Mouse (Mus musculus) heart, embryonic 10.5 days (tissue): ENCODE measurements around the gene Sirt5. TPM values are rescaled to one million over a fixed set of nuclear protein-coding genes. Genes with fewer than 3 reads are reported as not detected.

Source experiments
- DNase-seq: peaks from one replicate; pipeline ENCODE4 v3.0.0-alpha.2; 2017; ENCODE audit warnings: low spot score
- H3K27ac ChIP-seq: fragments of 300-500 bp; sonication (generic); 2 replicates; pipeline ENCODE4 v1.5.1; 2016; ENCODE audit warnings: mild to moderate bottlenecking
- H3K27me3 ChIP-seq: fragments of 300-500 bp; sonication (generic); 2 replicates; pipeline ENCODE4 v1.6.1; 2016; ENCODE audit warnings: mild to moderate bottlenecking; ENCODE audit not compliant: poor library complexity, insufficient read depth, severe bottlenecking
- H3K36me3 ChIP-seq: fragments of 300-500 bp; sonication (generic); 2 replicates; pipeline ENCODE4 v1.6.1; 2016; ENCODE audit warnings: mild to moderate bottlenecking, moderate library complexity
- H3K4me1 ChIP-seq: fragments of 300-500 bp; sonication (generic); 2 replicates; pipeline ENCODE4 v1.6.1; 2016; ENCODE audit warnings: mild to moderate bottlenecking
- H3K4me3 ChIP-seq: fragments of 300-500 bp; sonication (generic); 2 replicates; pipeline ENCODE4 v1.5.1; 2016; ENCODE audit warnings: mild to moderate bottlenecking, moderate library complexity
- H3K9me3 ChIP-seq: fragments of 300-500 bp; sonication (generic); 2 replicates; pipeline ENCODE4 v1.6.1; 2016; ENCODE audit warnings: mild to moderate bottlenecking, moderate library complexity
- WGBS: fragments of 180-500 bp; shearing (Covaris S2); methylation state at CpG from one replicate; pipeline ENCODE4 v1.1.7; 2016; 5-methylcytosine and 5-hydroxymethylcytosine counted together
- polyA plus RNA-seq: library from polyadenylated mRNA; unstranded; fragments of >200 nt; fragmentation: Nextera tagmentation; extraction: Ambion mirVana; gene quantifications from 2 replicates; pipeline ENCODE4 v1.2.1, GENCODE M21; 2016

Sirt5 gene
- polyA plus RNA-seq, 1 experiment from 2014 or later = 22.1 TPM

DNA sequence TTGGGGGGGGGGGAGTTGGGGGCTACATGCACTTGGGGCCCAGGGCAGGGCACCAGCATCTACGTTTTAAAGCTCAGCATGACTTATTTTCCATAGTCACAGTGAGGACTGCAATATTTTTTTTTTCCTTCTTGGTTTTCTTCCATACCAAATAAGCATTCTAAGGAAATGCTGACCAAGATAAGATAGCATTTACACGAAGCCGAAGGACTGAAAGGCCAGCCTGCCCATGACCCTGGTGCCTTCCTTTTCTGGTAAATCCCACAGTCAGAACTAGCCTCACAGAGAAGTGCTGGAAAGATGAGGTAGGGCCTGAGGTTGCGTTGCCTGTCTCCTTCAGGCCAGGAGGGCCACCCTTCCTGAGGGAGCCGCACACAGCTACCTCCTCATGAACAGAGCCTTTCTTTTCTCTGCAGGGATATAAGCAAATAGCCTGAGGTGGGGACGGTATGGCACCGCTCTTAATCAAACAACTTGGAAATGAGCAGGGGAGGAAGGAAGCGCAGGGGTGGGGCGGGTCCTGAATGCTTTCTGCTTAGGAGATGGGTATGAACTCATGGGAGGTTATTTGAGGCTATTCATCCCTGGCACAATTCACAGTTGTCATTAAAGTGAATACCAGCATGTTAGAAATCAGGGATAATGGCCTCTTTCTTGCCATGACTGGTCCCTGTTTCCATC, 14.7 kb upstream of the Sirt5 start:
- Histone ChIP-seq H3K36me3 (no peaks in the 10 kb centered on the region), H3K4me3 (no peak overlapping the region), H3K4me1 (peaks cover 21% of the 10 kb centered on the region; the same call in 1 of the 2 replicates), H3K9me3 (no peaks in the 10 kb centered on the region), H3K27me3 (no peaks in the 10 kb centered on the region), H3K27ac (peak overlapping the region; percentile 38; the same call in 1 of the 2 replicates)
- no peak for DNase-seq
- WGBS = 53% methylated on average over 9 of the region's 9 CpGs

DNA sequence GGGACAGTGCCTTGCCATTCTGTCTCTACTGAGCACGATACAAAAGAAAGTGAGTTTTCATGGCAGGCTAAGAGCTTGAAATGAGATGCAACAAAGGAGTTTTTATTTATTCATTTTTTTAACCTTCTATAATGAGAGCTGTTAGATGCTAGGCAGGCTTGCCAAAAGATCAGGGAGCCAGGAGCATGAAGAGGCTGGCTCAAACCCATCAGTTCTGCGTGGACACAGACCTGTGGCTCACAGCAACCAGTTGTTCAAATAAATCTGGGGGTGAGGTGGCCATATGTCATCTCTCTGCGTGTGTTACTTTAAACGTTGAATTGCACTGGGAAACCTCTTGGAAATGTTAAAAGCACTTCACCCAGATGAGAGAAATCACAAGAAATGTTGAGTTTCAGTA, 11.9 kb upstream of the Sirt5 start:
- 78% methylated on average over 4 of the region's 4 CpGs for WGBS
- no peak for DNase-seq
- no peaks in the 10 kb centered on the region for H3K27me3 ChIP-seq
- H3K4me3 ChIP-seq = no peak overlapping the region
- H3K36me3 ChIP-seq = no peaks in the 10 kb centered on the region
- H3K27ac ChIP-seq = no peak overlapping the region
- H3K4me1 ChIP-seq = peaks cover 24% of the 10 kb centered on the region; the same call in 1 of the 2 replicates
- no peaks in the 10 kb centered on the region for H3K9me3 ChIP-seq

DNA sequence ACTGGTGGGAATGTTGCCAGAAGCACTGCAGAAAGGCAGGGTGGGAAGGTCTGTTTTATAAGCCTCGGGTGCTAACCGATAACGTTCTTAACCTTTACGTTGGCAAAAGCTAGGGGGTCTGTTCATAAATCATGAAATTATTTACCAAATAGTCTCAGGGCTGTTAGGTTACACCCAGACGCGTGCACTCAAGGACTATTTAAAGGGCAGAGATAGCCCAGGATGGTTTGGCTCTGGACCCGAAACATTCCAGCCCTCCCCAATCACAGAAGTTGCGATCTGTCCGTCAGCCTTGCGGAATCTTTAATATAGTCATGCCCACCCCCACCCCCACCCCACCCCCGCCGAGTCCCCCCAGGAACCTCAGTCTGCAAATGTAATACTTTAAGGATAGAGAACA, 10.9 kb upstream of the Sirt5 start:
- Histone ChIP-seq H3K9me3 (no peaks in the 10 kb centered on the region), H3K4me1 (peaks cover 20% of the 10 kb centered on the region; the same call in 1 of the 2 replicates), H3K27me3 (no peaks in the 10 kb centered on the region), H3K4me3 (no peak overlapping the region), H3K27ac (no peak overlapping the region), H3K36me3 (no peaks in the 10 kb centered on the region)
- WGBS = 64% methylated on average over 12 of the region's 12 CpGs
- DNase-seq = no peak

DNA sequence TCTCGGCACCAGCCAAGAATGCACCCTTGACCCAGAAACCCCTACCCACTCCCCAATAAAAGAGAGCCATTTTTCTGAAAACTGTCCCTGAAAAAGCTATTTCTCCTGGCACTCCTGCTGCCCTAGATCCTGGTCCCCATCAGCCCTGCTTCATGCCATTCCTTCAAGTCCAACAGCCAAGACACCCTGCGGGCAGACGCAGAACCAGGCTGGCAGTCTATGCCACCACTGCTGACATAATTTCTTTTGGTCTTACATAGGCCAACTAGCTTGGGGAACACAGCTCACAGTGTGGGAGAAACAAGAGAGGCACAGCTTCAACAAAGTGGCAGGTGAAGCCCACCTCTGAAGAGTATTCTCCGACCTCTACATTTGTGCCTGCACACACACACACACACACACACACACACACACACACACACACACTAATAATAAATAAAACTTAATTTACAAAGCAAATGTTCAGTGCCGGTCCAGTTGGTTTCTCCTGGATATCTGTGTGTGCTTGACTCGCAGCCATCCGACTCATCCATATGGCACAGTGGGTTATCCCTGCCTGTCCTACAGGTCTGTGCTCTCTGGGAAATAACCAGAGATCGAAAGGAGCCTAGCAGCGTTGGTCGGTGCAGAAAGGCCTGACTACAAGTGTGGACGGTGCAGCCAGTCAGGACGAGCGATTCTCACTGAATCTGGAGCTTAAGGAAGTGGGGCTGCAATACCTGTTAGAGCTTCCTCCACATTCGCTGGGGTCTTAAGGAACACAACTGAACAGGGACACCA, 8.8 kb upstream of the Sirt5 start:
- Histone ChIP-seq H3K4me1 (peaks cover 15% of the 10 kb centered on the region; the same call in 1 of the 2 replicates), H3K27me3 (no peaks in the 10 kb centered on the region), H3K9me3 (no peaks in the 10 kb centered on the region), H3K36me3 (no peaks in the 10 kb centered on the region), H3K4me3 (no peak overlapping the region), H3K27ac (no peak overlapping the region)
- 85% methylated on average over 14 of the region's 14 CpGs for WGBS
- no peak for DNase-seq

DNA sequence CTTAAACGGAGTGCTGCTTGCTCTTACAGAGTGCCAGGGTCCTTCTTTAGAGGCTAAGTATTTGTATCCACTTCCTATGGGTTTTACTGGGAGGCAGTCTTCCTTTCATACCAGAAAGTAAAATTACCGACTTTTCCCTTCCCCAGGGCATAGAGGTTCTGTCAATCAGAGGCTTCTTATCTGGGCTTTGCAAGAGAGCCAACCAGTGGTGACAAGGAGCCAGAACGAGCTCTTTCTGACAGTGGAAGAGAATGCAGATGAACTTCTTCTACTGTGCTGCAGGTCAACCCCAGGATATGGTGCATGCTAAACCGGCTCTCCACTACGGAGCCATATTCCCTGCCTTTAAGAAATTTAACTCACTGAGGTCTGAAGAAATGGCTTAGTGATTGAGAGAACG, 4.8 kb upstream of the Sirt5 start:
- Histone ChIP-seq H3K4me1 (peaks cover 17% of the 10 kb centered on the region), H3K27me3 (no peaks in the 10 kb centered on the region), H3K9me3 (no peaks in the 10 kb centered on the region), H3K4me3 (no peak overlapping the region), H3K27ac (no peak overlapping the region), H3K36me3 (no peaks in the 10 kb centered on the region)
- no peak for DNase-seq
- WGBS = 50% methylated on average over 6 of the region's 6 CpGs

DNA sequence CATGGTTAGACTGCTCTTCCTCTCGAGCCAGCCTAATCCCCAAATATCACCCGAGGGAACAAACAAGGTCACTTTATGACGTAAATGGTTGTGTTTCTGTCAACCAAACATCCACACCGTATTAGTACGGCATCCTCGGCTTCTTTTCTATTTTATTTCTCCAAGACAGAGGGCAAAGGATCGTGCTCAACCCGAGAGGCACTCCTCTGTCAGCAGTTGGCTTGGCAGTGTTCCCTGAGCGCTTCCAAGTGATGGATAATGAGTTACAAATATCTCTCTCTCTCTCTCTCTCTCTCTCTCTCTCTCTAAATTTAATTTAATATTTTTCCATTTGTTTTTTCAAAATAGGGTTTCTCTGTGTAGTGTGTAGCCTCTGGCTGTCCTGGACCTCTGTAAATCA, 2.9 kb upstream of the Sirt5 start:
- no peak overlapping the region for H3K27ac ChIP-seq
- no peaks in the 10 kb centered on the region for H3K36me3 ChIP-seq
- H3K4me1 ChIP-seq = peaks cover 18% of the 10 kb centered on the region
- 80% methylated on average over 9 of the region's 9 CpGs for WGBS
- no peak overlapping the region for H3K4me3 ChIP-seq
- no peaks in the 10 kb centered on the region for H3K9me3 ChIP-seq
- DNase-seq = no peak
- H3K27me3 ChIP-seq = no peaks in the 10 kb centered on the region

DNA sequence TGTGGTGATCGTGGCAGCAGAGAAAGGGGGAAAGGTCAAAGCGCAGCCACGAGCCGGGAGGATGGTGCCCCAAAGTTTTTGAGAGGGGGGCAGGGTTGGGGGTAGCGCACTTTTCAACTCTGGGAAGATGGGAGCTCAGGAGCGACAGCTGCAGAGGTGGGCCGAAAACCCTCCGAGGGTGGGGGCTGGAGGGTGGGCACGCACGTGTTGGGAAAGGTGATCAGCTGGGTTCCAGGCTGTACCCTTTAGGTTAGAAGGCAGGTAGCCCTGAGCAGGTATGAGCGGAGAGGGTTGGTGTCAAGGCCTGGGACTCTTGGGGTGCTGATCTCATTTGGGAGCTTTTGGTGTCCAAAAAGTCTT, 509 bp downstream of the Sirt5 start:
- H3K4me1 ChIP-seq = peaks cover 13% of the 10 kb centered on the region
- H3K27me3 ChIP-seq = no peaks in the 10 kb centered on the region
- H3K4me3 ChIP-seq = peak overlapping the region; percentile 74
- DNase-seq = no peak
- WGBS = 10% methylated on average over 11 of the region's 11 CpGs
- H3K36me3 ChIP-seq = peaks cover 3% of the 10 kb centered on the region; the same call in 1 of the 2 replicates
- H3K27ac ChIP-seq = peak overlapping the region; percentile 94
- no peaks in the 10 kb centered on the region for H3K9me3 ChIP-seq

DNA sequence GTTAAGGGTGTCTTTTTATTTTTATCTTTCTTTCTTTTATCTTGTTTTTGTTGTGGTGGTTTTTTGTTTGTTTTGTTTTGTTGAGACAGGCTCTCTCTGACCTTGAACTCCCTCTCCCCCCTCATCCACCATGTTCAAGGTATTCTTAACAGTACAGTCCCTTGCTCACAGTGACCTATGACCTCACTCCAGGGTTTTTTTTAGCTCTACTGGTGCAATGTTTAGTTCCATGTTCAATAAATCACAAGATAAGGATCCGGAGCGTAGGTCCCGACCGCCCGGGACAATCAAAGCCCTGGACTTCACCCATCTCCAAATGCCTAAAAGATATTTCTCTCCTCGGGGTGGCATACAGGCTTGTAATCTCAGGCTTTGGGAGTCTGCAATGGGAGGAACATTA, 4.8 kb downstream of the Sirt5 start:
- Histone ChIP-seq H3K27me3 (no peaks in the 10 kb centered on the region), H3K9me3 (no peaks in the 10 kb centered on the region), H3K4me3 (no peak overlapping the region), H3K36me3 (peaks cover 32% of the 10 kb centered on the region), H3K27ac (no peak overlapping the region), H3K4me1 (peaks cover 17% of the 10 kb centered on the region)
- DNase-seq = no peak
- 89% methylated on average over 6 of the region's 6 CpGs for WGBS

DNA sequence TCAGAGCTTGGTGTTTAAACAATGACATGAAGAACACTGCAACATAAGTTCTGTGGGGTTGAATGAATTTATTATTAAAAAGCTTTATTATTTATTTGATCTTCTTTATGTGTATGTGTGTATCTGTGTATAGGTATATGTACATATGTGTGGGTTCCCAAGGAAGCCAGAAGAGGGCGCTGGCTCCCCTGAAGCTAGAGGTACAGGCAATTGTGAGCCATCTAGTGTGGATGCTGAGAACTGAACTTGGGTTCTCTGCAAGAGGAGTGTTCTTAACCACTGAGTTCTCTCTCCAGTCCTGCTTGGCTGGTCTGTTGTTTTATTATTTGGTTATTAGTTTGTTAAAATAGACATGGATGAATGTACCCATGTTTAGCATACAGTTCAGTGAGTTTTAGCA, 7.6 kb downstream of the Sirt5 start:
- DNase-seq = no peak
- Histone ChIP-seq H3K27ac (no peak overlapping the region), H3K4me3 (no peak overlapping the region), H3K9me3 (no peaks in the 10 kb centered on the region), H3K27me3 (no peaks in the 10 kb centered on the region), H3K36me3 (peaks cover 48% of the 10 kb centered on the region), H3K4me1 (0 out of 2 replicates have a peak, but pooled peaks cover 8% of the 10 kb centered on the region)
- WGBS = 77% methylated on average over 1 of the region's 1 CpGs

DNA sequence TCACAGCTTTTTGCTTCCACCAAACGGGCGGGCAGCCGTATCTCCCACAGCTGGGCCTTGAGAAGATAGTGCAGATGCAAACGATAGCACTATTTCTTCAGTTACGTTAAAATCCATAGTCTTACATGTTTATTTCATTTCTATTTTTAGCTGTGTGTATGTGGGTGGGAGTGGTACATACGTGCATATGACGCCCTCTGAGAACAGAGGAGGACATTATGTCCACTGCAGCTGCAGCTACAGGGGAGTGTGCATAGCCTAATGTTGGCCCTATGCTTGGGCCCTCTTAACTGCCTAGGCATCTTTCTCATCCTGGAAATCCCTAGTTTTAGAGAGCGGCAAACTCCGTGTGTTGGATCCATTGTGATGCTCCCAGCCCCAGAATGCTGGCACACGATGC, 8.9 kb downstream of the Sirt5 start:
- no peak for DNase-seq
- Histone ChIP-seq H3K4me3 (no peak overlapping the region), H3K27ac (peak overlapping the region; percentile 52; the same call in 1 of the 2 replicates), H3K4me1 (0 out of 2 replicates have a peak, but pooled peaks cover 8% of the 10 kb centered on the region), H3K9me3 (no peaks in the 10 kb centered on the region), H3K36me3 (peaks cover 57% of the 10 kb centered on the region), H3K27me3 (no peaks in the 10 kb centered on the region)
- 81% methylated on average over 10 of the region's 10 CpGs for WGBS

DNA sequence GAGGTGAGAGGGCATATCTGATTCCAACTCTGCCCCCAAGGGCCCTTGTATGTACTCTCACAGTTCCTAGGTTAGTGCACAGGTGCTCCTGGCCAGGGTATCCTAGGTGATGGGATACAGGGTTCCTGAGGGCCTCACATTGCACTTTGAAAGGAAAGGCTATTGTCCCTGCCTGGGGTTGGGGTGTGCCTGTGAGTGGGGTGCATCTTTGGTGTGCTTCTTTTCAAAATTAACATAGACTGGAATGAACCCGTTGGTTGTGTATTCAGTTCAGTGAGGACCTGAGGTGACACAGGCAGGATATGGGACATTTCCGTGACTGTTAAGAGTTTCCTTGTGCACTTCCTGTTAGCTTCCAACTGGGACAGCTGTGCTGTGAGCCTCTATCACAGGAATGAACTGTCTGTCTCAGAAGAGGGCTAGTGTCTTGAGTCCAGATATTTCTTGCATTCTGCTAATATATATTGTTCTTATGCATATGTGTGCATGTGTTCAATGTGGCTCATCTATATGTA, 9.7 kb downstream of the Sirt5 start:
- H3K4me1 ChIP-seq = 0 out of 2 replicates have a peak, but pooled peaks cover 8% of the 10 kb centered on the region
- no peaks in the 10 kb centered on the region for H3K9me3 ChIP-seq
- H3K27ac ChIP-seq = peak overlapping the region; percentile 52; the same call in 1 of the 2 replicates
- DNase-seq = no peak
- WGBS = 59% methylated on average over 2 of the region's 2 CpGs
- no peak overlapping the region for H3K4me3 ChIP-seq
- no peaks in the 10 kb centered on the region for H3K27me3 ChIP-seq
- H3K36me3 ChIP-seq = peaks cover 57% of the 10 kb centered on the region

DNA sequence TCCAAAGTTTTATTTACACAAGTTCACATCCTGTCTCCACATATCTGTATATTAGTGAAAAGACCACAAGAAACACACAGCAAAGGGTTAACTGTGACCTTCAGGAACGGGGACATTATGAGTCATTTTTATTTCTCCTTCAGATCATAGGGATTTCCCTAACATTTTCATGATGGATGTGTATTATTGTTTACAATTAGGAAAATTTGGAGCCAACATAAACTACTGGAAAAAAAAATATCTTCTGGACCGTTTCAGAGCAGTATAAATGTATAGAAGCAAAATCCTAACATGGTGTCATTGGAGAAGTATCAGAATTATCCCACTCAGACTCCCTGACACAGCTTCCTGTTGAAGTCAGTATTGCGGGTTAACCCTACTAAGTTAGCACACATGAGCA, 14.7 kb downstream of the Sirt5 start:
- Histone ChIP-seq H3K4me1 (no peaks in the 10 kb centered on the region), H3K4me3 (no peak overlapping the region), H3K9me3 (no peaks in the 10 kb centered on the region), H3K27ac (no peak overlapping the region), H3K36me3 (peaks cover 39% of the 10 kb centered on the region), H3K27me3 (no peaks in the 10 kb centered on the region)
- WGBS = 78% methylated on average over 3 of the region's 3 CpGs
- no peak for DNase-seq

DNA sequence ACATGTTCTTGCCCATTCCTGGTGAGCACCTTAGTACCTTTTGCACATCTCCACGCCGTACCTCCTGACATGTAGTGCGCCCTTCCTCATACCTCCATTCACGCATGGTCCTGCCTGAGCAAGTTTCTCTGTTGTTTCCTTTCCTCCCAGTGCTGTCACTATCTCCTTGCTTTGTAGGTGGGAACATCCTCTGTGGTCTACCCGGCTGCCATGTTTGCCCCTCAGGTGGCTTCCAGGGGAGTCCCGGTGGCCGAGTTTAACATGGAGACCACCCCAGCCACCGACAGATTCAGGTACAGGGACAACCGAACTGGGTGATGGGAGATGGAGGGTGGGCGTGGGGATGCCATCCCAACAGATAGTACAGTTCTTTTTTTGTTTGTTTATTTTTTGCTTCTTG, 20.0 kb downstream of the Sirt5 start:
- DNase-seq = peak; percentile 31
- WGBS = 91% methylated on average over 10 of the region's 10 CpGs
- H3K4me1 ChIP-seq = no peaks in the 10 kb centered on the region
- H3K36me3 ChIP-seq = peaks cover 27% of the 10 kb centered on the region
- no peaks in the 10 kb centered on the region for H3K27me3 ChIP-seq
- H3K27ac ChIP-seq = no peak overlapping the region
- H3K4me3 ChIP-seq = no peak overlapping the region
- no peaks in the 10 kb centered on the region for H3K9me3 ChIP-seq
